Mouse (Mus musculus) embryonic fibroblast, embryonic 13.5 days (primary cell): ENCODE measurements at regions not wholly inside any gene's neighbourhood (a gene's known extent, or its start where the extent isn't known, plus 50 kb on each side); places are given as distances from the start of the nearest gene placed in this dataset.

ENCODE experiments used
- H3K27ac ChIP-seq: 2 replicates; pipeline ENCODE4 v1.5.1; 2012; ENCODE audit warnings: low read length, control low read depth, inconsistent platforms; ENCODE audit not compliant: insufficient read depth
- H3K4me1 ChIP-seq: 2 replicates; pipeline ENCODE4 v1.6.1; 2011; ENCODE audit warnings: low read length; ENCODE audit not compliant: control insufficient read depth, insufficient read depth
- H3K4me3 ChIP-seq: 2 replicates; pipeline ENCODE4 v1.5.1; 2011; ENCODE audit warnings: mild to moderate bottlenecking, control low read depth, low read length; ENCODE audit not compliant: insufficient read depth
- CTCF ChIP-seq: IDR thresholded peaks from 2 replicates; pipeline ENCODE4 v1.5.1; 2011; ENCODE audit warnings: mild to moderate bottlenecking, control low read depth, low read length, moderate library complexity, borderline replicate concordance; ENCODE audit not compliant: insufficient read depth
- POLR2A ChIP-seq: IDR thresholded peaks from 2 replicates; pipeline ENCODE4 v1.6.1; 2011; ENCODE audit warnings: low read depth, mild to moderate bottlenecking, control low read depth, low read length, moderate library complexity

DNA sequence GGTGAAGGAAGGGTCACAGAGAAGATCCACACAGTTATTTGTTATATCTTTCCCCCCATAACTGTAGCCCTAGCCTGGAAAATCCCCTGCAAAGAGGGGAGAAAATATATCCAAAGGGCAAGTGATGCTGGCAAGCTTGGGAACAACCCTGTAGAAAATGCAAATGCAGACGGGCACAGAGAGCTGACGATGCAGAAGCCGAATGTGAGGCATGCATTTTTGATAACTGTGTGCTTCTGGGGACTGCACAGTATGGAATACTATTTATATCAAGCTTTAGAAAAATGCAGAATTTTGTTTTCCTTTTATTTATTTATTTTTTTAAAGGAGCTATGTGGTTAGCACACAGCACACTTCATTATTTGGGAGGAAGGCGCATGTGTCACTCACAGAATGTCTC, 333.7 kb downstream of the Mycn start:
- TF ChIP-seq POLR2A (no peak), CTCF (no peak)
- Histone ChIP-seq H3K4me1 (no peaks in the 10 kb centered on the region), H3K4me3 (no peak overlapping the region), H3K27ac (no peak overlapping the region)

DNA sequence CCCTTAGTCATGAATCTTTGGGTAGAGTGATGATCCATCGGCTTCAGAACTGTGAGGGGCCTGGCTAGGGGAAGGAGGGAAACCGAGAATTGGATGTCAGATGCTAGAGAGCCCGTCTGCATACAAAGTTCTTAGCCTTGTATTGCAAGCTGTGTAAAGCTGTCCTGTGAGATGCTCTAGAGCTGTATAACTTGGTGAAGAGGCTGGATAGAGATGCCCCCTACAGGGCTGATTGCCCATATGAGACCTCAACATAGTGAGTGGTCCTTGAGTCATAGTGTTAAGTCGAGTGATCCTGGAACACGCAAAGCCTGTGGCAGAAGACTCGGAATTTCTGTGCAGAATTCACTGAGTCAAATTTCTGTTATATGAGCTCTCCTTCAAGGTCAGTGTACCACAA, 334.8 kb downstream of the Mycn start:
- no peak for TF ChIP-seq POLR2A
- TF ChIP-seq CTCF: no peak
- Histone ChIP-seq H3K4me3 (no peak overlapping the region), H3K4me1 (no peaks in the 10 kb centered on the region), H3K27ac (no peak overlapping the region)

DNA sequence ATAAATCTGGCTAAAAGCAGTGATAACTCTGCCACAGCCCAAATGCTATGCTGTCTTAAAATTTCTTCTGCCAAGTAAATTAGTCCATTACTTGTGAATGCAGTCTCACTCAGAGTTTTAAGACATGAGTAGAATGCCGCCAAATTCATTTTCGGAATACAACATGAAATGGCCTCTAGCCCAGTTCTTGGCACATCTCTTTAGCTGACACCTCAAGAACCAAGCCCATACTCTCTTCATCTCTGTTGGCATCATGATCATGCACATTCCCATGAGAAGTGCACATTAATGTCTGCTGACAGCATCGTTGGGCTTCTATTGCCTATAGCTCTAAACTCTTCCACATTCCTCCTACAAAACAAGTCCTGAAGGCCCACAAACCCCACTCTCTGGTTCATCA, 336.2 kb downstream of the Mycn start:
- TF ChIP-seq CTCF: no peak
- no peak for TF ChIP-seq POLR2A
- no peak overlapping the region for H3K27ac ChIP-seq
- no peaks in the 10 kb centered on the region for H3K4me1 ChIP-seq
- no peak overlapping the region for H3K4me3 ChIP-seq

DNA sequence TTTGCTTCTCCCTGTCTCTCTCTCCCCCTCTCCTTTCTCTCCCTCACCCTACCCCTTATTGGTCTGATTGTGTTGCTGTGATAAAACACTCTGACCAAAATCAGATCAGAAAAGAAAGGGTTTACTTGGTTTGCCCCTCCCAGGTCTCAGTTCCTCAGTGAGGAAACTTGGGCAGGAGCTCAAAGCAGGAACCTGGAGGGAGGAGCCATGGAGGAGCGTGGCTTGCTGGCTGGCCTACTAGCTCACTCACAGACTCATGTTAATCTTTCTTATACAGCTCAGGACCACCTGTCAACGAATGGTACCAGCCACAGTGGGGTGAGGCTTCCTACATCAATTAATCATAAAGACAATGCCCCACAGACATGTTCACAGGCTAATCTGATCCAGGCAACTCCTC, 339.4 kb downstream of the Fam49a start:
- H3K4me3 ChIP-seq: no peak overlapping the region
- no peak for TF ChIP-seq CTCF
- TF ChIP-seq POLR2A: no peak
- no peak overlapping the region for H3K27ac ChIP-seq
- H3K4me1 ChIP-seq: no peaks in the 10 kb centered on the region

- Histone ChIP-seq H3K27ac (no peak overlapping the region), H3K4me1 (no peaks in the 10 kb centered on the region), H3K4me3 (no peak overlapping the region)
- TF ChIP-seq CTCF: no peak
- TF ChIP-seq POLR2A: no peak
These were observed 333.5 kb downstream of the Fam49a start for GRCm38 (mm10) chr12:12595399-12595798.

GRCm38 (mm10) chr12:12594567-12594966, 332.6 kb downstream of the Fam49a start:
- Histone ChIP-seq H3K4me1 (no peaks in the 10 kb centered on the region), H3K27ac (no peak overlapping the region), H3K4me3 (no peak overlapping the region)
- no peak for TF ChIP-seq CTCF
- TF ChIP-seq POLR2A: no peak

- TF ChIP-seq CTCF: no peak
- TF ChIP-seq POLR2A: no peak
These were observed 331.4 kb downstream of the Fam49a start for GRCm38 (mm10) chr12:12593343-12593742.

DNA sequence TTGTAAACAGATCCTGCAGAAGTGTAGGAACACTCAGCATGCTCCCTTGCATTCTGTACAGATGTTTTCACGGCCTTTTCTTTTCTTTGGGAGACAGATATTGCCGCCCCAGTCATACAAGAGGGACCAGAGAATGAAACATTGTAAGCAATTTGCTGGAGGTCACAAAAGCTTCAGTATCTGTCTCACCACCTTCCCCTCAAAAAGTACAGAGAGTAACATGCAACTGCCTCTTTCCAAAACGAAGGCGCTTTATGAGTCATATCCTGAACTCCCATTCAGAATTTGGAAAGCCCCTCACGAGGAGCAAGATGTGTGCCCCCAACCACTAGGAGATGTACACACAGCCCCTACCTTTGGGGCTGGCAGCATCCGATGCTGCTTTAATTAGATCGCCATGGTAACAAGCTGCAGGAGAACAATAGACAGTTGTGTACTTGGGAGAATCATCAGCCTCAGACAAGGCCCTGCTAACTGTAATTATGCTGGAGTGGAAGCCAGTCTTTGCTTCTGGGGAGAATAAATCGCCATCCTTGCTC, 328.9 kb downstream of the Fam49a start:
- Histone ChIP-seq H3K27ac (no peak overlapping the region), H3K4me3 (no peak overlapping the region), H3K4me1 (no peaks in the 10 kb centered on the region)
- TF ChIP-seq CTCF: no peak
- TF ChIP-seq POLR2A: no peak

More at GRCm38 (mm10) chr12:12593343-12593742, 331.4 kb downstream of the Fam49a start:
- no peak overlapping the region for H3K4me3 ChIP-seq
- no peaks in the 10 kb centered on the region for H3K4me1 ChIP-seq
- no peak overlapping the region for H3K27ac ChIP-seq

DNA sequence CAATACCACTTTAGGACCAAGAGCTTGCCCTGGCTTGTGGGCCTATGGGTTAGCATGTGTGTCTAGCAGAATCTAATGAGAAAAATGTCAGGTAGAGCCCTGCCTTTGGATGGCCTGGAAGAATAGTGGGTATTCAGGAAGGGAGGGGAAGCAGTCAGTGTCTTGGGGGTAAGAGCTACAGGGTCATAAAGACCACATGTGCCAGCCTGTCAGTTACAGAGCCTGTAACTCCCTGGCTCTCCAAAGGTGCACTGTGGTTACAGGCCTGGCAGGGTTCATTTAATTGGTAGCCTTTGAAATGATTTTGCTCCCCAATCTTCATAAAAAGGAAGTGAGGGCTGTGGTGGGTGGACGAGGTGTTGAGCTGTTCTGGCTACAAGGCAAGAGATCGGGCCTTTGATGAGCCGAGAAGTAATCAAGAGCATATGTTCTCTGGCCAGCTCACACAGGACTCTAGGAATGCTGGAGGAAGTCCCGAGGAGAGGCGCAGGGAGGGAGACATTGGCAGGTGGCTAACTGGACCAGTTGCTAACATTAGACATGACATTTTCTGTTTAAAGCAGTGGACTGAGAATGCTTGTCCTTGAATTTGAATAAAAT, 326.9 kb downstream of the Fam49a start:
- Histone ChIP-seq H3K4me1 (no peaks in the 10 kb centered on the region), H3K27ac (no peak overlapping the region), H3K4me3 (no peak overlapping the region)
- TF ChIP-seq POLR2A: no peak
- no peak for TF ChIP-seq CTCF

DNA sequence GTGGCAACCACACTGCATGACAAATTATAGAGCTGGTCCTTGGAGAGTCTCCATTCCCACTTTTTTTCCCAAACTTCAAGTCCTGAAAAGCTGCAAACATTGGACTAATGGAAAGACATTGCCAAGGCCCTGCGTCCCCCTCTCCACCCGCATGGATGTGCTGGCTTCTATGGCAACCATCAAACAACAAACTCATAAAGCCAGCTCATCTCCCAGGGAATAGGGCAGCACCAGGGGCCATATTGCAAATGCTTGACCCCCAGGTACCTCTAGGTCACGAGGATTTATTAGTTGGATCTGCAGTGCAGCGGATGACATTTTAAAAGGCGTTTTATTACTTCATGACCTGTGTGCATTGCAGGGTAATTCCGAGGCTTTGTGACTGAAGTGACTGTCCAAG, 324.5 kb downstream of the Fam49a start:
- no peak overlapping the region for H3K27ac ChIP-seq
- TF ChIP-seq POLR2A: no peak
- TF ChIP-seq CTCF: no peak
- H3K4me1 ChIP-seq: no peaks in the 10 kb centered on the region

More for the DNA sequence above, 324.5 kb downstream of the Fam49a start:
- no peak overlapping the region for H3K4me3 ChIP-seq
